Mouse (Mus musculus) urinary bladder, adult 18-20 months (tissue): Measurements from ENCODE around the gene Arhgap30.

Experiments used
- DNase-seq, 2 experiments: peaks; one replicate each; pipeline ENCODE4 v3.0.0; 2022; ENCODE audit warnings: low spot score in 2 of 2, mixed read lengths in 2 of 2

The Arhgap30 gene

DNA sequence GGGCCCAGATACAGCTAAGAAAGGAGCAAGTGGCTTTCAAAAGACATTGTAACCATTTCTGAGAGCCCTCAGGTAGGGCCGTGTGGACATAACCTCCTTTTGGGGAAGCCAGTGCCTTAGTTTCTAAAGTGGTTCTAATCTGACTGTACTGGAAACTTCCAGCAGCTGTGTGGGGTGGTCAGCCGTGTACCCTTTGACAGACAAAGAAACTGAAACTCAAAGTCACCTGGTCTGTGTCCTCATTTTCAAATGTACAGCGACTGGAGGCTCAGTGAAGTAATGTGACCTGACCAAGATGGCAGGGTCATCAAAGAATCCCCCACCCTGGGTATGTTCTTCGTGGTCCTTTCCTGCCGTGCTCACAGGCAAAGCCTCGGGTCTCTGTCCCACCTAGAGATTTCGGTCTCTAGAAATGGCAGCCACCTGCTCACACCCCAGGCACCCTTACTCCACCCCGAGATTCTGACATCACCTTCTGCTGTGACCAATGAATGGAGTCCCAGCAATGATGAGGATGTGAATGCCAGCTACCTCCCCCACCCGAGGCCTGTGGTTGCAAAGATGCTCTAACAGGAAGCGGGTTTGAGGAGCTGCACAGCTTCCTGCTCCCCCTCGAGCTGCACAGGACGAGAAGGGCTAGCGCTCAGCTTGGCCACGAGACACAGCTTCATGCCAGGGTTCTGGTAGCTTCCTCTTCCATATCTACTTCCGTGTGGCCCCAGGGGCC, at the start of gene Arhgap30:
Arhgap30 (plus strand) TSS at position 579 of the 727 bp plus-strand sequence.
- DNase-seq, result no peak

DNA sequence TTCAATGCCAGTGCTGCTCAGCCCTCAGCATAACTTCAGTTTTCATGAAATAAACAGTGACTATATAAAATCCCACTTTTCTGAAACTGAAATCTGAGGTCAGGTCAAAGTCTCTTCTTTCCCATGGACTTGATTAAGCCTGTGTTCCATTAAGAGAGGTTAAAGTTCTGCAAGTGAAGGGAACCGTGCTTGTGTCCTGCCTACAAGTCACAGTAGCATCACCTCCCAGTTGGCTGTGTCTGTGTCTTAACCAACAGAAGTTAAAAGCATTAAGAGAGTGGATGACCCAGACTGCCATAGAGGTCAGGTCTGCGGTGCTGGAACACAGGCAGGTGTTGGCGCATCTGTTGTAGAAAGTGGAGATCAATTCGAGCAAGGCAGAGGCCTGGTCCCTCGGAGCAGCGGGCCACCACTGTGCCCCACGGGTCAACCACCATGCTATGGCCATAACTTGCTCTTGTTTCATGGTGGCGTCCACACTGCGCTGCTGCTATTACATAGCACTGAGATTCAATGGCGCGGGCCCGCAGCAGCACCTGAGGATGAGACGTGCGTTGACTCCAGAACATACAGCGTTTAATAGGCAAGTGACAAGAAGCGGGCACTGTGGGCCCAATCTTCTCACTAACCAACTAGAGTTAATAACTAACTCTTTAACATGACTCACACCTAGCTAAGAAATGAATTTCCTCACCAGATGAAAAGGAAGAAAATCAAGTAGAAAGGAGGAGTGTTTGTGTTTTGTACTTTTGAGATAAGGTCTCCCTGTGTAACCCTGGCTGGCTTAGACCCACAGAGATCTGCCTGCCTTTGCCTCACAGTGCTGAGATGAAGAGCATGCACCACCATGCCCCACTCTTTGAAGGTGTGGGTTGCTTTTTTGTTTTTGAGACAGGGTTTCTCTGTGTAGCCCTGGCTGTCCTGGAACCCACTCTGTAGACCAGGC, 46.2 kb upstream of the Arhgap30 start:
- DNase-seq, result no peak

DNA sequence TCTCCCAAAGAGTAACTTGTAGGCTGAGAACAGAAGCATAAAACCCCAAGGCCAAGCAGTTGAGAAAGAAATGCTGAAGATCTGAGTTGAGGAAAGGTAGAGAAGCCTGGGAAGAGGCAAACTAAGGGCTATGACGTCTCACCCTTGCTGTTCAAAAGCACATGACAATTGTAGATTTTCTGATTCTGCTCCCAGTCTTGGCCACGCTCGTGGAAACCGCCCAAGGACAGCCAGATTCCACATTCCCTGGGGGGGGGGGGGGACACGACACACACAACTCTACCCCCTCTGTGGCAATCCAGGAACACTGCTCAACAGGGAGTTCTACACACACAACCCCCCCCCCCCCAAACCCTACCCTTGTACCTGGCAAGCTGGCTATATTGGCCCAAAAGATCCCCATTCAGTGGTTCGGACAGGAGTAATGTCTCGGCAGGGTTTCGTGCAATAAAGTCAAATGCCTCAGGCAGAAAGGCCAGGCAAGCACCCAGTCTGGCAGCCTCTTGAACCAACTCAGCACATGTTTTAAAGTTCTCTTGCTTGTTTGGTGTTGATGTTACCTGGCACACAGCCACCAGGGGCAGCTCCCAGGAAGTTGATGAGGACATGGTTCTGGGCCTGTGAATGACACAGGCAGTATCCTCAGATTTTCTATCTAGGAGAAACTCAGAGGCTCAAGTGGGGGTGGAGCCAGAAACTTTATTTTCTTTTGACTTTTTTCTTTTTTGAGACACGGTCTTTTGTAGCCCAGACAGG, 44.7 kb upstream of the Arhgap30 start:
- DNase-seq, result no peak

DNA sequence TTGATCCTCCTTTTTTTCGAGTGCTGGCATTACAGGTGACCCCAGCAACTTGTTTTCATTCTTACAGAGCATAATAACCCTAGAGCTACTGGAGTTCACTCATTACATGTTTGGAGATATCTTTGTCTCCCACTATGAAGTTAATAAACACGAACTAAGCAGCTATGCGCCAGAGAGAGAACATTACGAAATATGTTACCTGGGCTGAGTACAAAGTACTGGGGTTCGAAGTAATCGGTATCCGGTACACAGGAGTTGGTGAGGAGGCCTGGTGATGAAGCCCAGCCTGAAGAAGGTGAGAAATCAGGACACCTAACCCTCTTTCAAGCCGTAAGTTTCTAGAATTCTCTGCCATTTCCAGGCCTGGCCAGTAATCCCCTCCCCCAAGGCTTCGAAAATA, 44.0 kb upstream of the Arhgap30 start:
- no peak for DNase-seq

DNA sequence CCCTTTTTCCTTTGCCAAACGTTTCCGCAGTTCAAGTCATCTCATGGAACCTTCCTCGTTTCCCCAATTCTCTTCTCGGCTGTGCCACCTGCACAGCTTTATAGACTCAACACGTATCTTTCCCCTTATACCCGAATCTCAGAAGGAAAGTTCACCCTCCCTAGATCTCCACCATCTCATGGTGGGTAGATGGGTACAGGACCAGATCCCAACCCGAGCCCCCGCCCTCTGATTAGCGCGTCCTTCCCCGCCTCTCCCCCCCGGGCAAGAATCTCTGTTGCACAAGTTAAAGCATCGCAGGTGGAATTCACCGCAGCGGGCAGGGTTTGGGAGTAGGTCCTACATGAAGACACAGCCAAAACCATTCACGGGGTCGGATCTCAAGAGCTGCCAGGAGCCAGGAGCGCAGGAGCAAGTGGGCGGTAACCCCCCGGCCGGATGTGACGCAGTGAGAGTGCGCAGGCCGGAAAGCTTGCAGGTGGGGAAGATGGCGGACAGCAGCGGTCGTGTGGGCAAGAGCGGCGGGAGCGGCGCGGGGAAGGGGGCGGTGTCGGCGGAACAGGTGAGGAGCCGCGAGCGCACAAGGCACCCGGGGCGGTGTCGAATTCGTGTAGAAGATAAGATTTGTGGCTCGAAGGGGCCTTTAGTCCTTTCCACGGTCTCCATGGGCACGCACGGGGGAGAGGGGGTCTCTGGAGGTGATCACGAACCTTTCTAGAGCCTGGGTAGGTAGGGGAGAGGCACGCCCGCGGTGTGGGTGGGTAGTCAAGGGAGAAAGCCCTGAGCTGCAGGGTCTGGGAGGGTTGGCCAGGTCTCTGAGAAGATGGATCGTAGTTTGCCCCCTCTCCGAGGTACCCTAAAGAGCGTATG, 43.3 kb upstream of the Arhgap30 start, which contains the start of the genes Nit1 and Pfdn2:
Nit1 (minus strand) TSS at position 422 of the 870 bp plus-strand sequence.
Pfdn2 (plus strand) TSS at position 446 of the 870 bp plus-strand sequence.
- DNase-seq, result peak; percentile 83 to 88

DNA sequence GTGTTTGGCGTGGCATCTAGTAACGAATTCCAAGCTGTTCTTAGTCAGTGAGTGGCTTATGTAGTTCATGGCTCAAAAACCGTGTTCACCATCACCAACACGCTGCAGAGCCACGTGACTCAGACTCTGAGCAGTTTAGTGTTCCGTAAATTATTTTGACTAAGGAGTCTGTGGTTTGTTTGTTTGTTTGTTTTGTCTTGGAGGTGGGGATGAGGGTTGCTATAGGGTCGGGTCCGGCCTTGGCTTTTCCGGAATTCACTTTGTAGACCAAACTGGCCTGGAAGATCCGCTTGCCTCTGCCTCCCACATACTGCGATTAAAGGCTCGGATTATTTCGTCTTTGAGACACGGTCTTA, 42.7 kb upstream of the Arhgap30 start:
- no peak for DNase-seq

DNA sequence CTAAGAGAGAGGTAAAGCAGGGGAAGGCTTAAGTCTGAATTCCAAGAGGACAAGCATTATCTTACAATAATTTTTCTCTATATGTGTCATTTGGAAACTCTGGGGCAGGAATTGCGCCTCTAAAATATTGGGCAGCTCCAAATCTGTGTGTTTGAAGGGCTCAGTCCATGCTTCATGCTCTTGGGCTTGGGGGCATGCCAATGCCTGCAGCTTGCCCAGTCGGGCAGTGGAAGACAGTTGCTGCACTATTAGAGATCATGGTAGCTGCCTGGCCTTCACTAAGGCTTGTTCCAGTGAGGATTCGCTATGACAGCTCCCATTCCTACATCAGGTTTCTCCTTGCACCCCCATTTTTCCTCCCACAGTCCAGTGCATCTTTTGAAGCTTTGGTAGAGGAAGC, 40.1 kb upstream of the Arhgap30 start:
- no peak for DNase-seq

DNA sequence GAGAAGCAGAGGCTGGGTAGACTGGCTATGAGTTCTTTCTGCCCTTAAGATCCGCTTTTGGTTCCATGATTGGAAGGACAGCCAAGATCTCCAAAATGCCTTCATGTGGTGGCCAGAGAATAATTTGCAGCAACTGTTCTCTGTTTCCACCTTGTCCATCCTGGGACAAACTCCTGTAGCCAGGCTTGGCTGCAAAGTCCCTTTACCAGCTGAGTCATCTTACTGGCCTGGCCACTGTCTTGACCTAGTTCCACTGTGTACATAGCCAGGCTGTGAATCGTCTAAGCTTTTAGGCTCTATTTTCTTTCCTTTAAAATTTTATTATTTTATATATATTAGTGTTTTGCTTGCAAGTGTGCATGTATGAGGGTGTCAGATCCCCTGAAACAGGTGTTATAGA, 39.5 kb upstream of the Arhgap30 start:
- DNase-seq, result no peak

DNA sequence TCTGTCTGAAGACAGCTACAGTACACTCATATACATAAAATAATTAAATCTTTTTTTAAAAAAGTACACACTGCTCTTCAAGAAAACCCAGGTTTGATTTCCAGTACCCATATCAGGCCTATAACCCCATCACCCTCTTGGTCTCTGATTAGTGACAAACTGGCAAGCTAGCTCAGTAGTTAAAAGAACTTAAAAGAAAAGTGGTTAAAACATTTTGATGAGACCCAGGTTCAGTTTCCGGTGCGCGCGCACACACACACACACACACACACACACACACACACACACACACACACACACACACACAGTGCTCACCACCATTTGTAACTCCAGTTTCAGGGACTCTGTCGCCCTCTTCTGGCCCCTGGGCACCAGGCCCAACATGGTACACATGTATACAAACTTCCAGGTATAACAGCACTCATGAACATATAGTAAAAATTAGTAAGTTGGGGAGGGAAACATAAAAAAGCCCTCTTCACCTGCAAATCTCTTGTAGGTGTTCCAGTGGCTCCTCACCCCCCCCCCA, 32.9 kb upstream of the Arhgap30 start:
- no peak for DNase-seq

DNA sequence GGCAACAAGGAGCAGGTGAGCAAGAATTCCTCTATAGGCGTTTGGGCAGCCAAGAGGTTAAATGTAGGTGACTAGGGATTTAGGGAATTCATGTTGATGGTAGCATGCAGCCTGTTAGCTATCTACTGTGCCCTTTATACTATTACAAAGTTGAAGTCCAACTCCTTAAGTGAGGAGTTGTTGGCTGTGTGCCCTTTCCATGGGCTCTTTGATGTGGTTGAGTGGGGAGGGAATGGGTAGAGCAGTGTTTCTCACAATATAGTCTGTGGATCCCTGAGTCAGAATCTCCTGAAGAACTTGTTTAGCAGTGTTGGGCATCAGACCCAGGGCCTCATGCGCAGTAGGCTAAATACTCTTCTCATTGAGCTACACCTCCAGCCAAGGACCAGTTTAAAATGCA, 31.9 kb upstream of the Arhgap30 start:
- DNase-seq, result no peak

DNA sequence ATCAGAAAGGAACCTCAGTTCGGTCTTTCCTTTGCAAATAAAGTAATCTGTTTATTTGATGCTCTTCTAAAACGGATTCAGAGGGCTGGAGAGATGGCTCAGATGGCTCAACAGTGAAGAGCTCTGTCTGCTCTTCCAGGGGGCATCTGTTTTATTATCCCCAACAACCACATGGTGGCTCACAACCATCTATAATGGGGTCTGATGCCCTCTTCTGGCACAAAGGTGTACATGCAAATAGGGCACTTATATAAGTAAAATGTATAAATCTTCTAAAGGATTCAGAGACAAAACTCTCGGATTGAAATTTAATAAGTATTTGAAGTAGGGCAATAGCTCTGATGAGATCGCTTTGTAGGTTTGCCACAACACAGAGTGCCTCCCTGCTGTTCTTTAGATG, 30.3 kb upstream of the Arhgap30 start:
- no peak for DNase-seq

DNA sequence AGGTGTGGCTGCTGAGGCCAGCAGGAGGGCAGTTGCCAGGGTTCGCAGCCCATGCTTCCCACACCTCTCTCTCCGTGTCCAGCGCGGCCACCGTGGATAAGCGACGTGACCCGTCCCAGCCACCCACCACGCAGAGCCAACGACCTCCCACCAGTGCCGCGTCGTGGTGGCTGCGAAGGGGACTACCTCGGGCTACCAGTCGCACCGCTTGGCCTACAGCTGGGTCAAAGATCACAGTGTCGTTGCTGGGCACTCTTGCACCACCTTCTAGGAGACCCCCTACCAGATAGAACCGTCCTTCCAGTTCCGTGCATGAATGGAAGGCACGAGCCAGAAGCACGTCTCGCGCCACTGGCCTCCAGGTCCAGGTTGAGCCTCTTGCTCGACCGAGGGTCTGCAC, 28.5 kb upstream of the Arhgap30 start:
- DNase-seq, result no peak

DNA sequence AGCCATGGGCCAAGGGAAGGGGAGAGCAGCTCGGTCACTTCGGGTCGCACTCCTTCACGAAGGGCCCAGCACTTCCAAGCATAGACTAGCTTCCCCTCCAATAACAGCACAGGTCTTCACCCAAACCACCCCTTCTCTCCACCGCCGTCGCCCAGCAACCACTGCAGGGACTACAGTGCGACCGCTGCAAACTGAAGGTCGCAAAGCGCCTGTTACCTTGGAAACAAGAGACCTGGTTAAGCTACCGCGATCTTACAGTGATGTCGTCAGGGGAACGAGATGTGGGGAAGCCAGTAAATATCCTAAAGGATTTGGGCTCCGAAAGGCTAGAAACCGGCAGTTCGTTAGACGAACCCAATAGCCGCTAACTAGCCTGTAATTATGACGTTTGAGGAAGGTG, 28.1 kb upstream of the Arhgap30 start, which contains the start of gene Klhdc9:
Klhdc9 (minus strand) TSS at position 143 of the 400 bp plus-strand sequence.
- peak; percentile 57 to 68 for DNase-seq

DNA sequence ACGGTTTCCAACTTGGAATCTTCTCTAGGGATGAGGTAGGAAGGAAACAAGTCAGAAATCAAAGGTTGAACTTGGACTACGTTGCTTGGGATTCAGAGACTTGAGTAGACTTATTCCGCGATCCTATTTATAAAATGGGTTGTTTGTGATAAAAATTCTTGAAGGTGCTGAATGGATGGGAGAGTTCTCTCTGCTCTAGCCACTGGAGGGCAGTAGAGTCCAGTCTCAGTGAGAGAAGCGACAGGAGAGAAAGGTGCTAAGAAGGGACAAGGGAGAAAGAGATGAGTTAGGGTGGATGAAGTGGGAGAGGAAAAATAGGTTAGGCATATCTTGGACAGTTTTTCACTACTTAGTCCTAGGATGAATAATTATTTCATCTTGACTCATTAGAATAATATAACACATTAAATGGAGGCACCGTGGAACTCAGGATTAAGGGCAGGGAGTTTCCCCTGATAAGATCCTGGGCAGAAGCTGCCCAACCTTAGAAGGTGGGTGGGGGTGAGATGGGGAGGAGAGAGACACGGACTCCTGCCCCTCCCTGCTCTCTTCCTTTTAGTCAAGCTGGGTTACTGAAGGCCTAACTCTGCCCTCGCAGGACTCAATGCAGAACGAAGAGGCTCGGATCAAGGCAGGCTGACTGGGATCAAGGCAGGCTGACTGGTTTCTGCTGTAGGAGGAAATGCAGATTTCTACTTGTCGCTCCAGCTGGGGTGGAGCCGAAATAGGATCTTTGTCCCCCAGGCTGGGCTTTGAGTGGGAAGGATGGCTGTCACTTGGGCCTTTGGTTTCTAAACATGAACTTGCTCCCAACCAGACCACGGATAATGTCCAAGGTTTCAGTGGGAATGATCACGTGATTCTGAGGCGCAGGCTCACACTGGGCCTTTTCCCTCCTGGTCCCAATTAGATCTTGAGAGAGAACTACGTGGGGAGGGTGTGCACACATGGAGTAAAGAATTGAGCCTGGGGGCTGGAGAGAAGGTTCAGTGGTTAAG, 27.3 kb upstream of the Arhgap30 start:
- peak in 1 of 2 experiments; percentile 60 for DNase-seq

DNA sequence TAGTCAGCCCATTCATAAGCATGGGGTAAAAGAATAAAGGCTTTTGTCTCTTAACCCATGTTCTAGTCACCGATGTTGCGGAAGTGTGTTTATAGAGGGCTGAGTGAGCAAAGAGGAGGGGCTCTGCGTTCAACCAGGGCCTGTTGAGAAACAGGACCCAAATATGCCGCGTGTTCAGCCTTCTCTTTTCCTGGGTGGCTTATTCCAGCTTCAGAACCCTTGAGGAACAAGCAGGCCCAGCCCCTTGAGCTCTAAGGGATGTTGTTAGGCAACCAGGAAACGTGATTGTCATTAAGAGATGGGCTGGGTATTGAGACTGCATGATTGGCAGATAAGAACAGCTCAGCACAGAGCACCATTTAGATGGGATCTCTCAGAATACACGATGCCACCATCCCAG, 22.8 kb upstream of the Arhgap30 start:
- DNase-seq, result no peak

DNA sequence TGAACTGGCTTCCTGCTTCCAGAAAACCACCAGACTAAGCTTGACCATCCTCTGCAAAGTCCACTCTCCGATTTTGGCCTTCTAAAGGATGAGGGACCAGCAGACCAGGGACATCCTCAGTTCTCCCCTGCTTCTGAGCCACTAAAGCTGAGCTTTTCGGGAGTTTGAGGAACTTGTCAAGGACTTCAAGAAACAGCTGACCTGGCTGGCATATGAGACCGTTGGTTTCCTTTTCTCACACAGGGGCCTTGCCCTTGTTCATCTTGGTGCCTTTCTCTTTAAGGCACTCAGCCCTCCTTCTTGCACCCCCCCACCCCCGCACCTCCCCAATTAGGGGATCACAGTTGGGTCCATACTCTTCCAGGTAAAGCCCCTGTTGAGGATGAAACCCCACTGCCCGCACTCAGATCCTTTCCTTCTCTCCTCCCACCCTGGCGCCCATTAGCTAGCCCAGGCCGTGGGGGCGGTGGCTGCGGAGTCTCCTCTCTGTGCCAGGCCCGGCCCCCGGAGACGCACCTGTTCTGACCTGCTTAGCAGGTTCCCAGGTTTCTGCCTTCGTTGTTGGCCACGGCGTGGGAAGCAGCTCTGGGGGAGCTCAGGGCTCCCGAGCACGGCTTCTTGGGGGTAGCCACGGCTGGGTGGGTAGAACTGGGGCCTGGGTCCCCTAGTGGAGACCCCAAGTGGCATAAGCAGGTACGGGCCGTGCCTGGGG, 18.8 kb upstream of the Arhgap30 start, which contains the start of gene Nectin4:
Nectin4 (plus strand) TSS at position 255 of the 712 bp plus-strand sequence.
- DNase-seq, result peak; percentile 71 to 73

DNA sequence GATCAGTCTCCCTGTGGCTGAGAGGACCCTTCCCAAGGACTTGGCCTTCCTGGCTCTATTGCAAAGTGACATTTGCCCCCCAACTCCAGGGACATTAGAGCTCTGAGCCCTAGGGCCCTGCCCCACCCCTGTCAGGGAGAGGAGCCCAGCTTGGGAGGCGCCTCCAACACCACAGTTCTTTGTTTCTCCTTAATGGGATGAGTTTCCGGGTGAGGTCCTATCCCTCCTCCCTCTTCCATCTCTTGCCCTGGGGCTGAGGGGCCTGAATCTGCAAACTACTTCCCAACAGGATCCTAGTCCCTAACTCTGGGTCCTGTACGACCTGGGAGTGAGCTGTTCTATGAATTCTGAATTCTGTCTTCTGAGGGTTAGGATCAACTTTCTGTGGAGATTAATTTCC, 15.9 kb upstream of the Arhgap30 start:
- DNase-seq, result no peak

DNA sequence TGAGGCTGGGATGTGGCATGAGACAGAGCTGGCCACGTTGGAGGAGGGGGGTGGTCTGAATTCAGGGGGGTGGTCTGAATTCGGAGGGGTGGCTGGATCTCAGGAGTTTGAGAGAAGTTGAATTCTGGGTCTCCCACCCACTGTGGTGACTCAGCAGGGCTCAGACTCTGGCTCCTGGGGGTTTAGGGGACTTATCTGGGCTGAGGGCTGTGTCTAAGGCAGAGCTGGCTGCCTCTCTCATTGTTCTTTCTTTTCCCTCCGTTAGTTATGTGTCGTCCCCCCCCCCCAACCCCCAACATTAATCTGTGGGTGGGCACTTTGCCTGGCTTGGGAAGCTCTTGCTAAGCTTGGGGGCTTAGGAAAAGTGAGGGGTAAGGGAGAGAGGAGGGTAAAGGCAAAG, 14.8 kb upstream of the Arhgap30 start:
- no peak for DNase-seq

DNA sequence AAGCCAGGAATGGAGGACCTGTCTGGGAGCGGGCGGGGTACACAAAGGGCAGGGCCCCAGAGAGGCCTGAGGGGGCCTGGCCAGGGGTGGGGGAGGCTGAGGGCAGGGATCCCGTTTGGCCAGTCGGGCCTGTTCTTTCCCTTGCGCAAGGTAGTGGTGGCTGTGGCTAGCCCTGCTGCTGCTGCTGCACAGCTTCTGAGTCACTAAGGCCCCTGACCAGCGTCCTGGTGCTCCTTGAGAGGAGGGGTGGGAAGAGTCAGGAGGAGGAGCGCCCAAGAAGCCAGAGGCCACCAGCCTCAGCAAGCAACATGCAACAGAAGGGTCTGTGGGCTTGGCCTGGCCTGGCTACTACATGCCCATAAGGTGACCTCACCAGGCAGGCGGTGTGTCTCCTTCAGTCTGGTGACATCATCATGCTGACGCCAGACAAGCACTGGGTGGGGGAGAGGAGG, 13.1 kb upstream of the Arhgap30 start:
- peak; percentile 80 to 91 for DNase-seq
